Mouse (Mus musculus) forebrain, postnatal 0 days (tissue): ENCODE results near the gene Pacsin3. TPM values are rescaled to one million over a fixed set of nuclear protein-coding genes. Genes with fewer than 3 reads are reported as not detected.

Source experiments
- ATAC-seq: fragments of 200-750 bp; cut with Nextera tagmentation; 2 replicates; pipeline ENCODE4 v1.8.0; 2017; ENCODE audit warnings: mild to moderate bottlenecking, moderate library complexity
- DNase-seq: peaks from one replicate; pipeline ENCODE4 v3.0.0-alpha.2; 2015
- H3K27ac ChIP-seq: fragments of 300-500 bp; sonication (generic); 2 replicates; pipeline ENCODE4 v1.5.1; 2014; ENCODE audit warnings: low read depth, mild to moderate bottlenecking, antibody characterized with exemption, low read length, moderate library complexity, mixed read lengths
- H3K27me3 ChIP-seq: fragments of 300-500 bp; sonication (generic); 2 replicates; pipeline ENCODE4 v1.6.1; 2014; ENCODE audit warnings: mild to moderate bottlenecking, low read length, mixed read lengths; ENCODE audit not compliant: insufficient read depth
- H3K36me3 ChIP-seq: fragments of 300-500 bp; sonication (generic); 2 replicates; pipeline ENCODE4 v1.6.1; 2014; ENCODE audit warnings: mild to moderate bottlenecking, moderate library complexity; ENCODE audit not compliant: insufficient read depth
- H3K4me1 ChIP-seq: fragments of 300-500 bp; sonication (generic); 2 replicates; pipeline ENCODE4 v1.6.1; 2014; ENCODE audit warnings: antibody characterized with exemption; ENCODE audit not compliant: insufficient read depth
- H3K4me2 ChIP-seq: fragments of 300-500 bp; sonication (generic); 2 replicates; pipeline ENCODE4 v1.6.1; 2014; ENCODE audit warnings: low read depth, mild to moderate bottlenecking, moderate library complexity
- H3K4me3 ChIP-seq: fragments of 300-500 bp; sonication (generic); 2 replicates; pipeline ENCODE4 v1.5.1; 2014; ENCODE audit warnings: low read depth, low read length, mixed read lengths
- H3K9ac ChIP-seq: fragments of 300-500 bp; sonication (generic); 2 replicates; pipeline ENCODE4 v1.6.1; 2014; ENCODE audit warnings: mild to moderate bottlenecking
- H3K9me3 ChIP-seq: fragments of 300-500 bp; sonication (generic); 2 replicates; pipeline ENCODE4 v1.6.1; 2016; ENCODE audit warnings: low read length
- CTCF ChIP-seq: sonication (generic); IDR thresholded peaks from 2 replicates; pipeline ENCODE4 v1.5.1; 2016; ENCODE audit warnings: antibody characterized with exemption, control low read depth, low read depth
- WGBS: fragments of 180-500 bp; shearing (Covaris S2); extraction: QIAGEN DNeasy Blood & Tissue Kit; methylation state at CpG from one replicate; pipeline ENCODE4 v1.1.7; 2014; 5-methylcytosine and 5-hydroxymethylcytosine counted together
- polyA plus RNA-seq: library from polyadenylated mRNA; unstranded; fragments of >200 nt; fragmentation: Nextera tagmentation; extraction: Ambion mirVana; gene quantifications from 2 replicates; pipeline ENCODE4 v1.2.1, GENCODE M21; 2015
- total RNA-seq: library from RNA; depleted of rRNA; stranded (reverse); fragments of >200 nt; gene quantifications from 2 replicates; pipeline ENCODE4 v1.2.3, GENCODE M21; 2014; rRNA removed

Pacsin3 gene
- 20.5 and 21.6 TPM in 2 replicates for total RNA-seq
- polyA plus RNA-seq = 18.6 and 22.8 TPM in 2 replicates

DNA sequence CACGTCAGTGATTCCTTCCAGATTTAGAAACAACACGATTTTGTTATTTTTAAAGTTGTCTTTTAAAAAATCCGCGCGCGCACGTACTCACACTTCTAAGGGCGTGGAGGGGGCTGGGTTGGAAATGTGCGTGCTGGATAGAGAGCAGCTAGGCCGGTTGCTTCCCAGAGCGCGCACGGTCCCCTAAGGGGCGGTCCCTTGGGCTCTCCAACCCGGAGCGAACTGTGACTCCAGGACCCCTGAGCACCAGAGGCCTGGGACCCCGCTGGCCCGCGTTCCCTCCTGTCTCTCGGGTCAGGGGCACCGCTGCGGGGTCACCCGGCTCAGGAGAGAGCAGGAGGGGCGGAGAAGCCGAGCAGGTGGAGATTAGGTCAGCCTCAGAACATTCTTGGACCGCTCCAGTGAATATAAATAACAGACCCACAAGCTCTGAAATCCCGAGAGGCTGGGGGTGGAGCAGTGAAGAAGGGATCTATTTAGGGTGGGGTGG is at the start of gene Pacsin3:
Pacsin3 (plus strand) TSS at position 294 of the 490 bp plus-strand sequence.
- Histone ChIP-seq H3K9me3 (no peaks in the 10 kb centered on the region), H3K4me3 (peak within 1 kb of the TSS; percentile 45), H3K4me2 (peak within 1 kb of the TSS; percentile 99), H3K9ac (peak within 1 kb of the TSS; percentile 45), H3K4me1 (peaks cover 13% of the 10 kb centered on the region; the same call in 1 of the 2 replicates), H3K36me3 (no peaks in the 10 kb centered on the region), H3K27ac (0 out of 2 replicates have a peak within 1 kb of the TSS, but pooled peaks have one; percentile 51), H3K27me3 (0 out of 2 replicates have a peak, but pooled peaks cover 3% of the 10 kb centered on the region)
- 2% methylated on average over 27 of the region's 27 CpGs for WGBS
- TF ChIP-seq CTCF = no peak
- DNase-seq (no peak), ATAC-seq (0 out of 2 replicates have a peak, but pooled peaks have one; percentile 13)

DNA sequence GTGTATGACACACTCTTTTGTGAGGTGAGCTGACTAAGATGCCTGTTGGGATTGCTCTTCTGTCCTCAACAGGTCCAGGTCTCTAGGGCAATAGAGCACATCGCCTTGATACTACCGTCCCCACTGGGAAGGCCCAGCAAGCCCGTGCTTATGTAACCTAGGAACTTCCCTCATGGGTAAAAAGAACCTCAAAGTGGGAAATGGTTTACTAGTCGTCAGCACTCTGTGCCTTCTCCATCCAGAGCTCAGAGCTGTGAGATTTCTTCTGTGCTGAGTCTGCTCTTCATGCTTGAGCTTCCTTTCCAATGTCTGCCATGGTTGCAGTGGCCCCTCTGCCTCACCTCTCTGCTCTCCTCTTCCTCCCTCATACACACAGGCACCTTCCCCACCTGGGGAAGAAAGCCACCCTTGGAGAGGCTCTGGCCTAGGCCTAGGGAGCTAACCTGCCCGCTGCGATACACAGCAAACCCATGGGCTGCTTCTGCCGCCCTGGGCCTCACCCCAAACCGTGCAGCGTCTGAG is 49.4 kb upstream of the Pacsin3 start:
- peaks cover 15% of the 10 kb centered on the region for H3K4me1 ChIP-seq
- no peak overlapping the region for H3K27ac ChIP-seq
- no peaks in the 10 kb centered on the region for H3K27me3 ChIP-seq
- TF ChIP-seq CTCF = no peak
- H3K4me3 ChIP-seq = no peak overlapping the region
- H3K9ac ChIP-seq = no peak overlapping the region
- H3K4me2 ChIP-seq = no peak overlapping the region
- no peak for ATAC-seq
- no peaks in the 10 kb centered on the region for H3K9me3 ChIP-seq
- peaks cover 55% of the 10 kb centered on the region for H3K36me3 ChIP-seq
- no peak for DNase-seq
- WGBS = 94% methylated on average over 9 of the region's 9 CpGs

DNA sequence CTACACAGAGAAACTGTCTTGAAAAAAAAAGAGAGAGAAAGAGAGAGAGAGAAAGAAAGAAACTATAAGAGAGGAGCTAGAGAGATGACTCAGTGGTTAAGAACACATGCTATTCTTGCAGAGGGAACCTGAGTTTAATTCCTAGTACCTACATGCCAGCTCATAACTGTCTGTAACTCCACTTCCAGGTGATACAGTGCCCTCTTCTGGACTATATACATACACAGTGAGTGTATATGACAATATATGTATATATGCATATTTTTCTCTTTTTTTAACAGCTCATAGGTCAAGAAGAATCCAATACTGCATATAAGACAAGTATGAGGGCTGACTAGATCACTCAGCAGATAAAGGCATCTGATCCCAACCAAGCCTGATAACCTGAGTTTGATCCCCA is 42.4 kb upstream of the Pacsin3 start:
- Histone ChIP-seq H3K9me3 (no peaks in the 10 kb centered on the region), H3K4me2 (no peak overlapping the region), H3K9ac (no peak overlapping the region), H3K36me3 (peaks cover 55% of the 10 kb centered on the region), H3K4me3 (no peak overlapping the region), H3K27me3 (no peaks in the 10 kb centered on the region), H3K4me1 (no peaks in the 10 kb centered on the region), H3K27ac (no peak overlapping the region)
- DNase-seq (no peak), ATAC-seq (no peak)
- no peak for TF ChIP-seq CTCF

DNA sequence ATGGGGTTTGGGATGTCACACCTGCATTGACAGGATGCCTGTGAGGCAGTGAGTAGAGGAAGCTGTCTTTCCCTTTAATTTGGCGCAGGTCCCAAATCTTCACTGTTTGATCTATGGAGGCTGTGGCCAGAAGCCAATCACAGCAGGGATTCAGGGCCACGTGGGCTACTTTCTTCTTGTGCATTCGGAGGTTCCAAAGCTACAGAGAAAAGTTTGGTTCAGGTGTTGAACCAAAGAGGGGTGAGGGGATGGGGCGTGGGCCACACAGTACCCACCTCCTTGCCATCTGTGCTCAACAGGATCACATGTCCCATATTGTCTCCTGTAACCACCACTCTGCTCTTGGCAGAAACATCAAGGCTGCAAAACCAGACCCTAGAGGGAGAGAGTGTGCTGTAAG is 38.7 kb upstream of the Pacsin3 start:
- H3K36me3 ChIP-seq = peaks cover 23% of the 10 kb centered on the region
- no peak overlapping the region for H3K4me2 ChIP-seq
- H3K27ac ChIP-seq = no peak overlapping the region
- WGBS = 46% methylated on average over 4 of the region's 4 CpGs
- H3K27me3 ChIP-seq = no peaks in the 10 kb centered on the region
- DNase-seq = peak; percentile 31
- TF ChIP-seq CTCF = no peak
- ATAC-seq = no peak
- no peaks in the 10 kb centered on the region for H3K9me3 ChIP-seq
- no peaks in the 10 kb centered on the region for H3K4me1 ChIP-seq
- H3K4me3 ChIP-seq = no peak overlapping the region
- H3K9ac ChIP-seq = no peak overlapping the region

DNA sequence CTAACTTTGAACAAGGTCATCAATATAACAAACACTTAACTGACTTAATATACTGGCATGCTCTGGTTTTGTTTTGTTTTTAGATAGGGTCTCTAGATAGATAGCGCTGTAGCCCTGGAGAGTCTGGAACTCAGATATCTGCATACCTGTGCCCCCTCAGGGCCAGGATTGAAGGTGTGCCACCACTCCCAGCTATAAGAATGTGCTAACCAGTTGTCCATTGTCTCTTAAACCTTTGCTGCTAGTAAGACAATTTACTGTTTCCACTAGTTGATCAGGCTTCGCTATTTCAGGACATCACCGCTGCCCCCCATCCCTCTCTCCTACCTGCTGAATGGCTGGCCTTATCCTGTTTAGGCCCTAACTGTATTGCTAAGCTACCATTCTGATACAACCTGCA is 35.3 kb upstream of the Pacsin3 start:
- TF ChIP-seq CTCF = no peak
- H3K4me1 ChIP-seq = no peaks in the 10 kb centered on the region
- H3K4me2 ChIP-seq = no peak overlapping the region
- no peak for DNase-seq
- 97% methylated on average over 3 of the region's 3 CpGs for WGBS
- no peak overlapping the region for H3K9ac ChIP-seq
- peaks cover 8% of the 10 kb centered on the region; the same call in 1 of the 2 replicates for H3K36me3 ChIP-seq
- no peak overlapping the region for H3K4me3 ChIP-seq
- H3K27ac ChIP-seq = no peak overlapping the region
- ATAC-seq = no peak
- H3K9me3 ChIP-seq = no peaks in the 10 kb centered on the region
- H3K27me3 ChIP-seq = no peaks in the 10 kb centered on the region

DNA sequence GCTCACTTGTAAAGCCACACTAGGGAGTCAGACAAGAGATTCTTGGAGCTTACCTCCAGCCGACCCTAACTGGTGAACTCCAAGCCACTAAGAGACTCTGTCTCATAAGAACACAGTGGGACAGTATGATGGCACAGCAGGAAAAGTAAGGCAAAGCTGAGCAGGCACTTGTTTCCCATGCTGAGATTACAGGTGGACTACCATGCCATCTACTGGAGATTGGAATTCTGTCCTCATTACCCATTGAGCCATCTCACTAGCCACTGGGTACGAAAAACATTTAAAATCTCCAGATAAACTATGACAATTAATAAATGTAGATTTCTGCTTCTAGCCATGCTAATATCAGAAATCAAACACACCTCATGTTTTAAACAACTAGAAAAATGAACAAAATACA is 32.1 kb upstream of the Pacsin3 start:
- TF ChIP-seq CTCF = no peak
- H3K27me3 ChIP-seq = no peaks in the 10 kb centered on the region
- H3K4me1 ChIP-seq = no peaks in the 10 kb centered on the region
- H3K9me3 ChIP-seq = no peaks in the 10 kb centered on the region
- H3K4me3 ChIP-seq = no peak overlapping the region
- WGBS = 84% methylated on average over 2 of the region's 2 CpGs
- ATAC-seq (no peak), DNase-seq (no peak)
- no peaks in the 10 kb centered on the region for H3K36me3 ChIP-seq
- H3K4me2 ChIP-seq = no peak overlapping the region
- H3K9ac ChIP-seq = no peak overlapping the region
- no peak overlapping the region for H3K27ac ChIP-seq

DNA sequence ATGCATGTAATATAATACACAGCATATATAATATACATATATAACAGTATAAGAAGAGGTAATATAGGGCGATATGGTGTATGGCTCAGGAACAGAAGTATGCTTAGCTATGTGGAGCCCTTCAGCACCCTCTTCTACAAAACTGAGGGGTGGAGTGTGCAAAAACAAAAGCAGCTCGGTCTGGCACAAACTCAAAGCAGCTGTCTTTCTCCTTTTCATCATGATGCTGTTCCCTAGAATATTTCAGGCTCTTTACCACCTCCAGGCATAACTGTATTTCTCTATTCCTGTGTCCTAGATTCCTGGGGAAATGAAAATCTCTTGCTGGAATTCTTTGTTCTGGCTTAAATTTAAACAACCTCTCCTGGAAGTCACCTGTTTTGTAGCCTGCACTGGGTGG is 26.0 kb upstream of the Pacsin3 start:
- Histone ChIP-seq H3K27me3 (no peaks in the 10 kb centered on the region), H3K36me3 (no peaks in the 10 kb centered on the region), H3K9ac (no peak overlapping the region), H3K9me3 (no peaks in the 10 kb centered on the region), H3K4me1 (no peaks in the 10 kb centered on the region), H3K4me3 (no peak overlapping the region), H3K27ac (no peak overlapping the region), H3K4me2 (no peak overlapping the region)
- no peak for DNase-seq
- ATAC-seq = no peak
- 73% methylated on average over 2 of the region's 2 CpGs for WGBS
- TF ChIP-seq CTCF = no peak
